Mouse (Mus musculus): ENCODE results near the gene Selenoo.
A peak's percentile ranks its signal among the peaks of the same experiment; 100 is the strongest.

Selenoo gene

DNA sequence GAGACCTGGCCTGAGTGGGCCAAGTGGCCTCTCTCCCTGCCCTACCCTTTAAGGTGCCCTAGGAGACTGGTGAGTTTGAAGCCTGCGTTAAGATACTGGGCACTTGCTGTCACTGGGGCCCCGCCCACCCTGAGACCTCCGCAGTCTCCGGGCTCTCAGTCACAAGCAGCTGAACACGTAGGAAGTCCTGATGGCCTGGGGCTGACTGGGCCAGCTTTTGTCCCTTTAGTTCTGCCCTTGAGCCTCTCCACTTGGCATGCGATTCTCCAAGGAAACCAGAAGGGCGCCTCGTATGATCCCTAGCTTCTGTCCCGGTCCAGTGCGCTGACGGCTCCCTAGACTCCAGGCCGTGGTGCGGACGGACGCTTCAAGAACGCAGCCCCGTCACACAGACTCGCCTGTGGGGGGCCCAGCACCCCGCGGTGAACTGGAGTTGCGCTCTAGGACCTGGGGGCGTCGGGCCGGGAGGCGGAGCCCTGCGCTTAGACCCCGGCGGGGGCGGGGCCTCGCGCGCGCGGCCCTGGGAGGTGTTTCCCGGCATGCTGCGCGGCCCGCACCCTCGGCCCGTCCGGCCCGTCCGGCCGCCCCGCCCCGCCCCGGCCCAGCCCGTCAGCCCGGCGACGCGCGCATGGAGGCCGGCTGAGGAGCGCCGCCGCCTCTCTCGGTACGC lies 13.3 kb upstream of the Selenoo start:
- peak; percentile 78 for DNase-seq (ENCODE audit: low read depth, low spot score)

DNA sequence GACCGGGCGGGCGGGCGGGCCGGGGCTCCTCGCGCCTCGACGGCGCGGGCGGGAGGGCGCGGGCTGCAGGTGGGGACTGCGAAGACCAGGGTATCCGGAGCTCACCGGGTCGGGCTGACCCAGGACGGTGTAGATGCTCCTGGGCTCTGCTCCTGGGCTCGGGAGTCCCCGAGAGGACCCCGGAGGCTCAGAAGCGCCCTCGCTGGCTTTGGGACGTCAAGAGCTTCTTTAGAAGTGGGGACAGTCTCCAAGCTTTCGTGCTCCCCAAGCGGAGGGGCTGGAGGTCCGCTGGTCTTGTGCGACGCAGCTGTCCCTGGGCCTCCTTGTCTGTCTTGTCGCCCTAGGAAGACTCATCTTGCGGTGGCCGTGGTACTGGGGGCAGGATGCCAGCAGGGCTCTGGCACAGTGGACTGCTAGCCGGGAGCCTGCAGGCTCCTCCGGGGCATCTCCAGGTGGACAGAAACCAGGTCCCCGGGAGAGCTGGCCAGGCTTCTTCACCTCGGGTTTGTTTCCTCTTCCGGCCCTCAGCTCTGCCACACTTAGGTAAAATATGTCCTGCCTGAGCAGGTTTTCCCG lies 12.6 kb upstream of the Selenoo start:
- no peak for DNase-seq (ENCODE audit: low read depth, low spot score)

DNA sequence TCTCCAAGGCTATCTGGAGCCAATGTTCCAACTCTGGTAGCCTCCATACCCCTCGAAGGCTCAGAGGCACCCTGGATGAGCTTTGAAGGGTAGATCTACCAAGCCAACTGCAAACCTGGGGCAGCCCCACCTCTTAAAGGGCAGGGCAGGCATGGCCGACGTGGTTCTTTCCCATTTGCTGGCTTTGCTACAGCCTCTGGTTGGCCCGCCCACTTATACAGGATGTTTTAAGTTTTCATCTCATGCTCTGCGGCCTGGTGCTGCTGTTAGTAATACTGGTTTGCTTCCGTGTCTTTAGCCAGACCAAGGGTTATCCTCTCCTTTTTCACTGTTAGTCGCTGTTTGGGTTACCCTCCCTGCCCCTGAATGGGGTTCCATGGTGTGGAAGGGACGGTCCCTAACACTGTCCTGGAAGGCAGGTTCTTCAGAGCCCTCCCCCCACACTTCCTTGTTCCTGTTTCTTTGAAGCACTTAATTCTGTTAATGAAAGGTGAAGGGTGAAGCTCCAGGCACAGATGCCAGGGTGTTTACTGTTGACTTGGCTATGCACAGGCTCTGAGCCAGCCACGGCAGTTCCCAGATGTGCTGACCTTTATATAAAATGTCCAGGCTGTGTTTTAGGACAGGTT lies 10.6 kb upstream of the Selenoo start:
- no peak for DNase-seq (ENCODE audit: low read depth, low spot score)

GRCm38 (mm10) chr15:89083906-89084305 lies 5.0 kb upstream of the Selenoo start:
- DNase-seq (ENCODE audit: low read depth, low spot score), result no peak

GRCm38 (mm10) chr15:89084826-89085225 lies 4.1 kb upstream of the Selenoo start:
- no peak for DNase-seq (ENCODE audit: low read depth, low spot score)

DNA sequence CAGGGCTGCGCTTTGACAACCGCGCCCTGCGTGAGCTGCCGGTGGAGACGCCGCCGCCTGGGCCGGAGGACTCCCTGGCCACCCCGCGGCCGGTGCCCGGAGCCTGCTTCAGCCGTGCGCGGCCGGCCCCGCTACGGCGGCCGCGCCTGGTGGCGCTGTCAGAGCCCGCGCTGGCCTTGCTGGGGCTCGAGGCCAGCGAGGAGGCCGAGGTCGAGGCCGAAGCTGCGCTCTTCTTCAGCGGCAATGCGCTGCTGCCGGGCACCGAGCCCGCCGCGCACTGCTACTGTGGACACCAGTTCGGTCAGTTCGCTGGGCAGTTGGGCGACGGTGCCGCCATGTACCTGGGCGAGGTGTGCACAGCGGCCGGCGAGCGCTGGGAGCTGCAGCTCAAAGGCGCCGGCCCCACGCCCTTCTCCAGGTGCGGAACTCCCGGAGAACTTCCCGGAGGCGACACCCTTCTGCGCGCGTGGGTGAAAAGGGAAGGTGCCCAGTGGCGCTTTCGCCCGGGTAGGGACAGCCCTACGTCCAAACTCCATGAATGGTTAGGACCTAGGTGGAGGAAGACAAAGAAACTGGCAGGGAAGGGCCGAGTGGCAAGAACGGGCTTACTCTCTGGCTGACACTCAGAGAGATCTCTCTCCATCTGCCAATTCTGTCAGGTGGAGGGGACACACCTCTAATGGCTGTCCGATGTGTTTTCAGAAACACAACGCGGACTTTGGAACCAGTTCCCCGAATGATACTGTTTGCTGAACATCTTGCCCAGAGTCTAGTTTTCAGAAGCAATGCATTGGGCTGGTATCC lies 566 bp downstream of the Selenoo start:
- no peak for DNase-seq (ENCODE audit: low read depth, low spot score)

DNA sequence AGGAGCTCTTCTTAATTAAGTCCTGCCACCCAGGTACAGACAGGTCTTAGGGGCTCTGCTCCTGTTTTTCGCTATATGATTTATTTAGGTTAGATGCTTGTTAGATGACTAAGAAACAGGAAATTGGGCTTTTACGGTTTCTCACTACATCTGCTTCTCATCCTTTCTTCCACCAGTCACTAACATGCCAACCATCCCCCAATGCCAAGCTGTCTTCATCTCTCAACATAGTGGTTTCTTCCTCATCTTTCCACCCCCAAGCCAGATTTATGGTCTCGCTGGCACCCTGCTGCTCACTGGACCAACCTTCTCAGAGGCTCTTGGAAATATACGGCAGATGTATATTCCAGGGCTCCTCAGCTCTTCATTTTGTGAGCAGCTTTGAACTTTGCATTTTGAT lies 1.8 kb downstream of the Selenoo start:
- no peak for DNase-seq (ENCODE audit: low read depth, low spot score)

DNA sequence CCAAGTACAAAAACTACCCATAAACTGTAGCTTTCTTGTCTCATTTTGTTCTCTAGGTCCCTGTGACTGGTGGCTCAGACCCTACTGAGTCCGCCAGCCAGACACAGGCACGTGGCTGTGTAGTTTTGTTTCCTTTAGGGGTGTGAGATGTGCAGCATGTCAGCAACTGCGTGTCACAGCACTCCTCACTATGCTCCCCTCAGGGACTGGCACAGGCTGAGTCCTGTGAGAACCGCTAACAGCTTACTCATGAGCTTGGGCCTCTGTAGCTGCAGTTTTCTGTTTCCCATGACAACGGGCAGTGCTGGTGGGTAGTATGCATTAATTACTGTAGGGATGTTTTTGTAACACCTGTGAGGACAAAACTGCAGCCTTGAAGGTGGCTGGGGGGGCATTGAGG lies 3.3 kb downstream of the Selenoo start:
- no peak for DNase-seq (ENCODE audit: low read depth, low spot score)

DNA sequence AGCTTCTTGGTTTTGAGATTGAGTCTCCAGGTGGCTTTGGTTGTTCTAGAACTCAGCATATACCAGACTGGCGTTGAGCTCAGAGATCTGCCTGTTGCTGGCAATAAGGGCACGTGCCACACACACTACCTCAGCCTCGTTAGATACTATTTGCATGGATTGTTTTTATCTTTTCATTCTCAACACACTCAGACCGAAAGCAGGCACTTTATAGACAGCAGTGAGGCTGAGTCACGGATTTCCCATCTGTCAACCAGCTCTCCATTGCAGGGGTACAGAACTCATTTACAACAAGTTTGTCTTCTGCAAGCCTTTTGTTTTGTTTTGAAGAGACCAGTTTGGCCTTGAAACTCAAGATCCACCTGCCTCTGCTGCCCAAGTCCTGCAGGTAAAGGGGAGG lies 8.6 kb downstream of the Selenoo start:
- no peak for DNase-seq (ENCODE audit: low read depth, low spot score)

GRCm38 (mm10) chr15:89098616-89099015 lies 9.7 kb downstream of the Selenoo start:
- DNase-seq (ENCODE audit: low read depth, low spot score), result no peak

DNA sequence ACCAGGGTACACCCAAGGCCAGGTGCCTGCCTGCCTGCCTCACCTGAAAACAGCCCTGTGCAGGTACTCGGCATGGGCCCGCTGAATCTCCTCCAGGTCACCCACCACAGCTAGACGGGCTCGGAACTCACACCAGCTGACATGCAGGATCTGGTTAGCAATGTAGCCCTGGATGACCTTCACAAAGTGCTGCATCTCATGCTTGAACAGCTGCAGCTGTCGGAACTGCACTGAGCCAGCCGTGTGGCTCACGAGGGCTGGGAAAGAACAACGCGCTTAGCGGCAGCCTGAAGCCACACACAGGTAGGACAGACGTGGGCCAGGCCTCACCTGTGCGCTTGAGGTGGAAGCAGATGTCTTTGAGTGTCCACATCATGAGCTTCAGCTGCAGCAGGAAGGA lies 11.9 kb downstream of the Selenoo start:
- no peak for DNase-seq (ENCODE audit: low read depth, low spot score)

DNA sequence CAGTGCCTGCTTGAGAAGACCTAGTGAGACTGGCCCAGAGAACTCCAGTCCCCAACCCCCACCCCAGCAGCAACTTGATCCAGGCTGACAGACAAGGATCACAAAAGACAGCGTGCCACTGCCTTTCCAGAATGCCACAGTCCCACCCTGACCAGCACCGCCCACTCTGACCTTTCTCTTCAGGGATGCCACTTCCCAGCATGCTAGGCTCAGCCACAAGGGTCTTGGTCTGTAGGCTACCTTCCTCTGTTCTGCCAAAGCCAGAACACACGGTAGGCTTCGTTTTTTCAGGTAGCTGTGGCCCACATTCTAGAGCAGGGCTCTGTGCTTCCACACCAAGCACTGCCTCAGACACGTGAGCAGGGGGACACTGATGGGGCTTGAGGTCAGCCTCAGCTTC lies 13.8 kb downstream of the Selenoo start:
- no peak for DNase-seq (ENCODE audit: low read depth, low spot score)

DNA sequence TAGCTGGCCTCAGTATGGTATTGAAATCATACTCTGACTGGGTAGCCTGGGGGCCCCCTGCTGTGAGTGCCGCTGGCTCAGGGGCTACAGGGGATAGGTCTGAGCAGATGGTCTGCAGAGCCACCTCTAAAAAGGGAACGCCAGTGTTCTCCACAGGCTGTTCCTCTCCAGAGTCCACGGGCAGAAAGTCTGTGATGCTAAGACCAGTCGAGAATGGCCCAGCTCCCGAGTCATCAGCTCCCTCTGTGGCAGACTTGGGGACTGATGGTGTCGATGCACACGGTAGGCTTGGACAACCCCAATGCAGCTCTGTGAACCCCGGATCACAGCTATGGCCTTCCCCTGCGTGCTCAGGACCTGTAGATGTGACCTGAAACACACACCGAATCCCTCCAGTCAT lies 15.0 kb downstream of the Selenoo start:
- no peak for DNase-seq (ENCODE audit: low read depth, low spot score)

GRCm38 (mm10) chr15:89104425-89104824 lies 15.5 kb downstream of the Selenoo start:
- DNase-seq (ENCODE audit: low read depth, low spot score), result no peak

GRCm38 (mm10) chr15:89106073-89106472 lies 17.2 kb downstream of the Selenoo start:
- no peak for DNase-seq (ENCODE audit: low read depth, low spot score)

DNA sequence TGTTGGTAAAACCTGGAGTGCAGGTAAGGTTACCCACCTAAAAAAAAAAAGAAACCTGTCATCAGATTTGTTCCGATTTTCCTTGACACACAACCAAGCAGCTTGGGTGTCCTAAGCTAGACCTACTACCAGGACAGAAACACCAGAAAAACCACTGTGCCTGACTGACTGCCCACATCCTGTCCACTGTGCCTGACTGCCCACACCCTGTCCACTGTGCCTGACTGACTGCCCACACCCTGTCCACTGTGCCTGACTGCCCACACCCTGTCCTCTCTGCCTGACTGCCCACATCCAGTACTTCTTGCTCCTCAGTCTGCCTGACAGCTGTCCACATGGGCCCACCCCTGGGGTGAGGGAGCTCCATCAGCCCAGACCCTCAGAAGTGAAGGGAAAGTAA lies 18.1 kb downstream of the Selenoo start:
- no peak for DNase-seq (ENCODE audit: low read depth, low spot score)

DNA sequence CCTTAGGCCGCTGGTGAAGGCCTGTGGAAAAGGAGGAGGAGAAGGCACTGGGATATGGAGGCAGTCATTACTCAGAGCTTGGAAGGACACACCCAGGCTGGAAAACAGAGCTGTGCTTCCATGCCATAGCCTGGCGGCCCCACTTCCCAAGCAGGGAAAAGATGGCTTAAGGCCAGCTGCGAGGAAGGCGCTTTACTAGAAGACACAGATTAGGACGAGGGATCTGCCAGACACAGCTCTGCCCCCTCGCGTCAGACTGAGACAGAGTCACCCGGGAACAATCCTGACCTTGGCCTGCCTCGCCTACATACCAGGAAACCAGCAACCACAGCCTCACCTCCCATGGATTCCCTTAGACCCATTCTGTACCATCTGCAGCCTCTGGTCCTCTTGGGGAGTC lies 21.3 kb downstream of the Selenoo start:
- no peak for DNase-seq (ENCODE audit: low read depth, low spot score)

DNA sequence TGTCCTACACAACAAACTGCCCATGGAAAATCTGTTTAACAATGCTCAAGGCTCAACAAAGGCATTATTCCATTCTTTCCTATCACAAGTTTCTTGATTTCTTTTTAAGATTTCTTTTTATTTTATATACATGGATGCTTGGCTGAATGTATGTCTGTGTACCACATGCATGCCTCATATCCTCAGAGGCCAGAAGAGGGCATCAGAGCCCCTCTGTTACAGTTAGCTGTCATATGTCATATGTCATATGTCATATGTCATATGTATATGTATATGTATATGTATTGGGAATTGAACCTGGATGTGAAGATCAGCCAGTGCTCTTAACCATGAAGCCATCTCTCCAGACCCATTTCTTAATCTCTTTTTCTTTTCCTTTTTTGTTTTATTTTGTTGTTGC lies 29.1 kb downstream of the Selenoo start:
- DNase-seq (ENCODE audit: low read depth, low spot score), result no peak

GRCm38 (mm10) chr15:89122649-89123366 lies 33.9 kb downstream of the Selenoo start, which contains the start of gene Tubgcp6:
Gene Tubgcp6, minus strand, starts transcription at chr15:89123112.
- DNase-seq (ENCODE audit: low read depth, low spot score), result peak; percentile 95

GRCm38 (mm10) chr15:89123595-89123994 lies 34.7 kb downstream of the Selenoo start:
- DNase-seq (ENCODE audit: low read depth, low spot score), result no peak

DNA sequence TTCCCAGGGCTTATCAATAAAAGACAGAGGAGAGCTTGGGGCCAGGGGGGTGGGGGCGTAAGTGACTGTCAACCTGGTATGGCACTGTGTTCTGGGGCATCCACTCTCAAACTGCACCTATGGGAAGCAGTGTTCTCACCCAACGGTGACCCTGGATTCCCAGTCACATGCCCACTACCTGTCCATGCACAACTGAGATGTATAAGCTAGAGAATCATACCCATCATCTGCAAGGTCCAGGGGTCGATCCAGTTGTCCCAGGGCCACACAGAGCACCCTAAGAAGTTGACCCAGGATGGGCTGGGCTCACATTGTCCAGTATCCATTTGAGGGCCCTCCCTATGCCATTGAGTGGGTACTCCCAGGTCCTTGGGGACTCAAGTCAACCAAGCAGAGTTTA lies 35.4 kb downstream of the Selenoo start:
- DNase-seq (ENCODE audit: low read depth, low spot score), result no peak

DNA sequence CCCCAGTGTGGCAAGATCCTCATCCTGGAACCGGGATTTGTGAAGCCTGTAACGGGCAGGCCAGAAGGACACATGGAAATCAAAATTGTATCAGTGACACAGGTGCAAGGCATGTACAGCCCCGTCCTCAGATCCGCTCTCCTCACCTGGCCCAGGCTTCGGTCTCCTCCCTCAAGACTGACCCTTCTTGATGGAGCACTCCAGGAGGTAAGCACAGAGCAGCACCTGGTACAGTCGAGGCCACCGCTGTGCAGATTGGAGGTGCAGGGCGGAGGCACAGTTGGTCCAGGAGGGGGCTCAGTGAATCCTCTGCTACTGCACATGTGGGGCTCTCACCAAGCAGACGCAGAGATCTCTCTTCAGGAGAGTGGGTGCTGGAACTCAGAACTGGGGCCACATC lies 36.5 kb downstream of the Selenoo start:
- no peak for DNase-seq (ENCODE audit: low read depth, low spot score)

Measured in forelimb bud, embryonic 11.5 days (tissue).